Mouse (Mus musculus) kidney, adult 2 months (tissue): ENCODE results near the gene AC141477.1.

ENCODE experiments used
- CTCF ChIP-seq: fragments of 200-500 bp; conservative IDR thresholded peaks from 2 replicates; pipeline ENCODE4 v1.5.1; 2011; ENCODE audit warnings: low read depth, mild to moderate bottlenecking, control low read depth, low read length, moderate library complexity, mixed read lengths; ENCODE audit not compliant: insufficient read depth, insufficient read length
- POLR2A ChIP-seq: fragments of 200-500 bp; IDR thresholded peaks from one replicate; pipeline ENCODE4 v1.6.1; 2011; ENCODE audit warnings: low read depth, low read length, control low read depth

DNA sequence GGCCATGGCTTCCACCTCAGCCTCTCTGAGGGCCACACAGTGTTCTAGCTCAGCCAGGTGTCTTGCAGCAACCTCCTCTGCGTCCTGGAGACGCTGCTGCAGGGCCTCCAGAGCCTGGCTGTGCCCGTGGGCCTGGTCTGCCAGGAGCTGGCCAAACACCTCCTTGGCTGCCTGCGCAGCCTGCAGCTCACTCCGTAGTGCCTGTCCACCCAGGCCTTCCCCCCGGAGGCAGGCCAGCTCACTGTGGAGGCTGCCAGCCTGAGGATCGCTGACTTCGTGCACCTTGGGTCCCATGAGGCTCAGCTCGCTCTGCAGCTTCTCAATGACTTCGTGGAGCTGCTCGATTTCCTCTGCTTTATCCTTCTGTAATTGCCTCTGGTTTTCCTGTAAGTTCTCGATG, 47.6 kb downstream of the AC141477.1 start:
- TF ChIP-seq CTCF (no peak), POLR2A (no peak)
